Mouse (Mus musculus): ENCODE results near the gene Cdc42bpb.

DNA sequence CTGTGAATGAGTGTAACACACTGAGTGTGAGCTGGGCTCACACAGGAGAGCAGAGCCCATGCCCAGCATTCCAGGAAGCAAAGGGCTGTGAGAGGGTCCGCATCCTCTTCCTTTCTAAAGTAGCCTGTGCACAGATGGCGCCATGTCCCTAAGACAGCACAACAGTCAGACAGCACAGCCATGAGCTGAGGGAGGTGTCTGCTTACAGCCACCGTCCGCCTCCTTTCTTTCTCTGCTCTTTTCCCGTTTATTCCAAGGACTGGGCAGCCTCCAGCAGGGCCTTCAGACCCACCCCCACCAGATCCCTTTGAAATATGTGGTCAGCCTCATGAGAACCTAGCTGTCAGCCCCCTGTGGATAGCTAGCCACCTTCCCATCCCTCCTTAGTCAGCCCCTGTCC, 112.3 kb downstream of the Cdc42bpb start:
- TF ChIP-seq POLR2AphosphoS2 (IDR thresholded peaks at IDR 0.05; ENCODE audit: low read depth, low read length) (no peak), KAT2A (IDR thresholded peaks at IDR 0.05; ENCODE audit: insufficient replicate concordance, low read length) (no peak), CTCF (conservative IDR thresholded peaks at IDR 0.05 in 1 of 2, IDR thresholded peaks at IDR 0.05 in 1 of 2; ENCODE audit: low read depth in 2 of 2, low read length in 2 of 2) (no peak), POLR2A (IDR thresholded peaks at IDR 0.05; ENCODE audit: low read depth, low read length) (no peak), EP300 (IDR thresholded peaks at IDR 0.05; ENCODE audit: low read length) (no peak), NRF1 (IDR thresholded peaks at IDR 0.05; ENCODE audit: low read depth, low read length) (no peak), MAZ (IDR thresholded peaks at IDR 0.05; ENCODE audit: low read depth, low read length) (no peak), IRF4 (IDR thresholded peaks at IDR 0.05; ENCODE audit: low read depth, low read length) (no peak), CHD2 (IDR thresholded peaks at IDR 0.05; ENCODE audit: low read length) (no peak)
